In the genomic region with DNA sequence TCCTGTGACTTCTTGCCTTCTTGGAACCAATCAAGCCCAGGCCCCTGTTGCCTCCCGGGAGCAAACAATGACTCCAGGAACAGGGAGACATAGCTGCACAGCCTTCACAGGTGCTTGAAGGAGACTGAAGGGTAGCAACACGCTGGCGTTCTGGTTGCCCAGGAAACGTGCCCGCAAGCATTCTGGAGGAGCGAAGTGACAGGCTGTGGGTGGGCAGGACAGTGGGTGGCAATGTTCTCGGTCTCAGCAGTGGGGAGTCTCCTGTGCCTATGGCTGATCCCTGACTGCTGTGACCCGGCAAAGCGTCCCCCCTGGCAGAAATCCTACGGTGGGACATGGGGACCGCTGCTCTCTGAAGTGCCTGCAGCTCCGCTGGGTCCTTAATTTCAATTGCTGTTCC, we compare ENCODE assay signal across 11 mouse cellular contexts. TPM values are rescaled to one million over a fixed set of nuclear protein-coding genes. Genes with fewer than 3 reads are reported as not detected.
DNase-seq lines count a peak whose midpoint lies in the region; ATAC-seq and TF ChIP-seq lines count a peak whose summit lies in the region.
"Had no signal": no experiment of that assay in that cellular context is flagged by ENCODE, and none has a peak within 500 bp of the region (broad histone marks: within the 10 kb centered on the region; RNA-seq: fewer than 3 reads in every experiment).

No protein-coding gene starts in this region.

- TF ChIP-seq CTCF in midbrain, postnatal 0 days (IDR thresholded peaks at IDR 0.05), result no peak
- no peak for TF ChIP-seq CTCF in intestine, postnatal 0 days (IDR thresholded peaks at IDR 0.05; ENCODE audit: low read depth)

- H3K4me3 ChIP-seq in forebrain, embryonic 14.5 days (ENCODE audit: low read depth, low read length), result no peak overlapping the region
- H3K4me3 ChIP-seq in forebrain, embryonic 13.5 days, result no peak overlapping the region
- H3K4me3 ChIP-seq in midbrain, postnatal 0 days (ENCODE audit: low read depth, low read length), result no peak overlapping the region
- no peak overlapping the region for H3K4me3 ChIP-seq in intestine, postnatal 0 days (ENCODE audit: low read depth, low read length)
- H3K4me3 ChIP-seq in liver, embryonic 11.5 days (ENCODE audit: low read depth, low read length), result no peak overlapping the region
- no peak overlapping the region for H3K4me3 ChIP-seq in forebrain, embryonic 16.5 days (replicated peaks; ENCODE audit: low read length)
- H3K4me3 ChIP-seq: embryonic facial prominence, embryonic 15.5 days; lung, embryonic 15.5 days had no signal

- 45% methylated on average over 12 of the region's 12 CpGs for WGBS in forebrain, embryonic 14.5 days
- 40% methylated on average over 12 of the region's 12 CpGs for WGBS in forebrain, embryonic 13.5 days
- 25% methylated on average over 12 of the region's 12 CpGs for WGBS in midbrain, postnatal 0 days
- 70% methylated on average over 12 of the region's 12 CpGs for WGBS in intestine, postnatal 0 days
- WGBS in liver, embryonic 11.5 days, result 82% methylated on average over 12 of the region's 12 CpGs
- 31% methylated on average over 12 of the region's 12 CpGs for WGBS in forebrain, embryonic 16.5 days

- peak overlapping the region; percentile 32; the same call in 1 of the 2 replicates for H3K9ac ChIP-seq in forebrain, embryonic 14.5 days (ENCODE audit: low read length)
- no peak overlapping the region for H3K9ac ChIP-seq in forebrain, embryonic 13.5 days
- H3K9ac ChIP-seq in midbrain, postnatal 0 days (replicated peaks; ENCODE audit: low read length, poor library complexity, severe bottlenecking), result 0 out of 2 replicates have a peak overlapping the region, but pooled peaks have one; percentile 14
- no peak overlapping the region for H3K9ac ChIP-seq in intestine, postnatal 0 days (ENCODE audit: low read depth, low read length)
- no peak overlapping the region for H3K9ac ChIP-seq in liver, embryonic 11.5 days (ENCODE audit: low read depth, low read length)
- H3K9ac ChIP-seq in forebrain, embryonic 16.5 days (replicated peaks; ENCODE audit: low read depth, low read length), result no peak overlapping the region
- H3K9ac ChIP-seq: embryonic facial prominence, embryonic 15.5 days; lung, embryonic 15.5 days had no signal

- ATAC-seq in forebrain, embryonic 14.5 days, result no peak
- ATAC-seq in forebrain, embryonic 13.5 days, result no peak
- ATAC-seq in midbrain, postnatal 0 days (ENCODE audit: low FRiP score), result no peak
- ATAC-seq in intestine, postnatal 0 days, result no peak
- no peak for ATAC-seq in liver, embryonic 11.5 days (replicated peaks; ENCODE audit: low FRiP score)
- ATAC-seq in forebrain, embryonic 16.5 days, result no peak

- no peak overlapping the region for H3K27ac ChIP-seq in forebrain, embryonic 14.5 days (ENCODE audit: low read depth, low read length)
- H3K27ac ChIP-seq in forebrain, embryonic 13.5 days, result no peak overlapping the region
- peak overlapping the region; percentile 48 for H3K27ac ChIP-seq in midbrain, postnatal 0 days (ENCODE audit: low read depth, low read length)
- no peak overlapping the region for H3K27ac ChIP-seq in intestine, postnatal 0 days (ENCODE audit: low read depth, low read length)
- H3K27ac ChIP-seq in liver, embryonic 11.5 days (ENCODE audit: low read depth, low read length), result no peak overlapping the region
- no peak overlapping the region for H3K27ac ChIP-seq in forebrain, embryonic 16.5 days (ENCODE audit: low read length)
- H3K27ac ChIP-seq: embryonic facial prominence, embryonic 15.5 days; lung, embryonic 15.5 days had no signal

- no peaks in the 10 kb centered on the region for H3K9me3 ChIP-seq in forebrain, embryonic 14.5 days (replicated peaks; ENCODE audit: control insufficient read depth, low read length)
- H3K9me3 ChIP-seq in forebrain, embryonic 13.5 days (replicated peaks), result no peaks in the 10 kb centered on the region
- H3K9me3 ChIP-seq in midbrain, postnatal 0 days (ENCODE audit: low read length), result no peaks in the 10 kb centered on the region
- H3K9me3 ChIP-seq in intestine, postnatal 0 days (ENCODE audit: control insufficient read depth), result no peaks in the 10 kb centered on the region
- H3K9me3 ChIP-seq in liver, embryonic 11.5 days (ENCODE audit: control insufficient read depth, low read length), result no peaks in the 10 kb centered on the region
- H3K9me3 ChIP-seq in forebrain, embryonic 16.5 days (ENCODE audit: control insufficient read depth, low read length), result no peaks in the 10 kb centered on the region
- H3K9me3 ChIP-seq: embryonic facial prominence, embryonic 15.5 days; lung, embryonic 15.5 days had no signal

- peak; percentile 28 for DNase-seq in forebrain, embryonic 14.5 days (ENCODE audit: low spot score)
- peak; percentile 78 to 79 for DNase-seq in frontal cortex, postnatal 14 days (ENCODE audit: low spot score in 2 of 2)
- DNase-seq in layer of hippocampus, postnatal 25 days (ENCODE audit: extremely low spot score in 1 of 2, low spot score in 1 of 2), result peak; percentile 63 to 64
- no peak for DNase-seq in midbrain, postnatal 0 days (ENCODE audit: low spot score)
- DNase-seq in liver, embryonic 11.5 days (ENCODE audit: low spot score), result no peak

- H3K27me3 ChIP-seq in forebrain, embryonic 14.5 days (replicated peaks; ENCODE audit: control insufficient read depth, insufficient read depth, low read length), result no peaks in the 10 kb centered on the region
- no peaks in the 10 kb centered on the region for H3K27me3 ChIP-seq in forebrain, embryonic 13.5 days
- no peaks in the 10 kb centered on the region for H3K27me3 ChIP-seq in midbrain, postnatal 0 days (ENCODE audit: insufficient read depth, low read length)
- no peaks in the 10 kb centered on the region for H3K27me3 ChIP-seq in intestine, postnatal 0 days (replicated peaks; ENCODE audit: control insufficient read depth, insufficient read depth, low read length)
- H3K27me3 ChIP-seq in liver, embryonic 11.5 days (replicated peaks; ENCODE audit: control insufficient read depth, insufficient read depth, low read length), result no peaks in the 10 kb centered on the region
- no peaks in the 10 kb centered on the region for H3K27me3 ChIP-seq in forebrain, embryonic 16.5 days (replicated peaks; ENCODE audit: control insufficient read depth, insufficient read depth, low read length)
- H3K27me3 ChIP-seq: lung, embryonic 15.5 days had no signal

- H3K4me2 ChIP-seq in forebrain, embryonic 14.5 days (ENCODE audit: low read length), result no peak overlapping the region
- H3K4me2 ChIP-seq in forebrain, embryonic 13.5 days, result no peak overlapping the region
- no peak overlapping the region for H3K4me2 ChIP-seq in midbrain, postnatal 0 days (ENCODE audit: low read depth, low read length, poor library complexity, severe bottlenecking)
- no peak overlapping the region for H3K4me2 ChIP-seq in intestine, postnatal 0 days (replicated peaks; ENCODE audit: low read depth)
- H3K4me2 ChIP-seq in liver, embryonic 11.5 days, result no peak overlapping the region
- no peak overlapping the region for H3K4me2 ChIP-seq in forebrain, embryonic 16.5 days (ENCODE audit: low read length)
- H3K4me2 ChIP-seq: embryonic facial prominence, embryonic 15.5 days; lung, embryonic 15.5 days had no signal

- peaks cover 14% of the 10 kb centered on the region for H3K4me1 ChIP-seq in forebrain, embryonic 14.5 days (ENCODE audit: control insufficient read depth, insufficient read depth, low read length)
- peaks cover 42% of the 10 kb centered on the region for H3K4me1 ChIP-seq in forebrain, embryonic 13.5 days
- H3K4me1 ChIP-seq in midbrain, postnatal 0 days (ENCODE audit: insufficient read depth, low read length), result peaks cover 31% of the 10 kb centered on the region
- no peaks in the 10 kb centered on the region for H3K4me1 ChIP-seq in intestine, postnatal 0 days (replicated peaks; ENCODE audit: control insufficient read depth, insufficient read depth, low read length)
- H3K4me1 ChIP-seq in liver, embryonic 11.5 days (replicated peaks; ENCODE audit: control insufficient read depth, insufficient read depth, low read length), result no peaks in the 10 kb centered on the region
- peaks cover 28% of the 10 kb centered on the region for H3K4me1 ChIP-seq in forebrain, embryonic 16.5 days (replicated peaks; ENCODE audit: control insufficient read depth, insufficient read depth, low read length)
- H3K4me1 ChIP-seq: lung, embryonic 15.5 days had no signal

- H3K36me3 ChIP-seq in forebrain, embryonic 14.5 days (ENCODE audit: control insufficient read depth, insufficient read depth, low read length), result no peaks in the 10 kb centered on the region
- no peaks in the 10 kb centered on the region for H3K36me3 ChIP-seq in forebrain, embryonic 13.5 days (ENCODE audit: poor library complexity, severe bottlenecking)
- H3K36me3 ChIP-seq in midbrain, postnatal 0 days (ENCODE audit: insufficient read depth, low read length), result no peaks in the 10 kb centered on the region
- no peaks in the 10 kb centered on the region for H3K36me3 ChIP-seq in intestine, postnatal 0 days (ENCODE audit: control insufficient read depth, insufficient read depth)
- no peaks in the 10 kb centered on the region for H3K36me3 ChIP-seq in liver, embryonic 11.5 days (ENCODE audit: control insufficient read depth, insufficient read depth, low read length)
- no peaks in the 10 kb centered on the region for H3K36me3 ChIP-seq in forebrain, embryonic 16.5 days (ENCODE audit: control insufficient read depth, insufficient read depth)
- H3K36me3 ChIP-seq: embryonic facial prominence, embryonic 15.5 days; lung, embryonic 15.5 days had no signal

RNA-seq across cellular contexts. Expression of a gene that starts 43.6 kb away (rescaled TPM):
- 3.8 and 4.4 TPM in 2 replicates for polyA plus RNA-seq in forebrain, embryonic 14.5 days (2014; fragmentation: Nextera tagmentation; extraction: Ambion mirVana)
- polyA plus RNA-seq in forebrain, embryonic 13.5 days (2015; fragmentation: Nextera tagmentation; extraction: Ambion mirVana), result 4.4 and 4.9 TPM in 2 replicates
- 10 to 100 TPM; 41.9 to 46.1 TPM for total RNA-seq in layer of hippocampus, postnatal 25 days (2021)
- 74.8 and 80.8 TPM in 2 replicates for total RNA-seq in midbrain, postnatal 0 days (2014; rRNA removed)
- polyA plus RNA-seq in midbrain, postnatal 0 days (2015; fragmentation: Nextera tagmentation; extraction: Ambion mirVana), result 29.5 and 33.7 TPM in 2 replicates
- 0.29 and 0.86 TPM in 2 replicates for polyA plus RNA-seq in intestine, postnatal 0 days (2015; fragmentation: Nextera tagmentation; extraction: Ambion mirVana)
- 0.21 and 0.58 TPM in 2 replicates for polyA plus RNA-seq in liver, embryonic 11.5 days (2014; fragmentation: Nextera tagmentation; extraction: Ambion mirVana)
- 3.2 and 4.5 TPM in 2 replicates for polyA plus RNA-seq in forebrain, embryonic 16.5 days (2015; fragmentation: Nextera tagmentation; extraction: Ambion mirVana)
- total RNA-seq: granulocyte monocyte progenitor cell, adult 5-6 weeks had no signal

Comparison
In these comparisons a context has a peak if more than half of its experiments do, and no peak if none do; other contexts are left out.
1. H3K9ac ChIP-seq: peak in forebrain, embryonic 14.5 days (single experiment) and midbrain, postnatal 0 days (single experiment); none in forebrain, embryonic 13.5 days (single experiment), intestine, postnatal 0 days (single experiment), liver, embryonic 11.5 days (single experiment) and forebrain, embryonic 16.5 days (single experiment).
2. DNase-seq: peak in forebrain, embryonic 14.5 days (single experiment), frontal cortex, postnatal 14 days (2 of 2) and layer of hippocampus, postnatal 25 days (2 of 2); none in midbrain, postnatal 0 days (single experiment) and liver, embryonic 11.5 days (single experiment).